Mouse (Mus musculus) splenic B cell, adult 2 months (primary cell): ENCODE data around the gene Irs3.
"Not testable (repeated sequence)": the region's sequence is repeated elsewhere in the genome, so short reads cannot be mapped to it uniquely, and the experiment has no call there.

Experiments
- DNase-seq: peaks from one replicate; pipeline ENCODE4 v3.0.0-alpha.2; 2011; ENCODE audit warnings: low read depth, low spot score
- H3K27me3 ChIP-seq: 2 replicates; pipeline ENCODE4 v1.6.1; 2012; ENCODE audit warnings: mild to moderate bottlenecking, low read length, moderate library complexity, mixed read lengths; ENCODE audit not compliant: control insufficient read depth, poor library complexity, insufficient read depth, severe bottlenecking
- H3K36me3 ChIP-seq: 2 replicates; pipeline ENCODE4 v1.6.1; 2012; ENCODE audit warnings: mild to moderate bottlenecking, low read length, moderate library complexity, mixed read lengths; ENCODE audit not compliant: control insufficient read depth, poor library complexity, insufficient read depth, severe bottlenecking

Gene Irs3

GRCm38 (mm10) chr5:137615347-137615746 is 30.2 kb downstream of the Irs3 start:
- no peak for DNase-seq
- Histone ChIP-seq H3K36me3 (peaks cover 1% of the 10 kb centered on the region; the same call in 1 of the 2 replicates), H3K27me3 (no peaks in the 10 kb centered on the region)

GRCm38 (mm10) chr5:137614921-137615320 is 30.6 kb downstream of the Irs3 start:
- H3K27me3 ChIP-seq, DNase-seq, H3K36me3 ChIP-seq: not testable (repeated sequence)

GRCm38 (mm10) chr5:137613550-137613949 is 32.0 kb downstream of the Irs3 start, which contains the start of gene Pcolce:
Gene Pcolce, minus strand, starts transcription at chr5:137613784.
- no peak for DNase-seq
- peaks cover 1% of the 10 kb centered on the region; the same call in 1 of the 2 replicates for H3K36me3 ChIP-seq

DNA sequence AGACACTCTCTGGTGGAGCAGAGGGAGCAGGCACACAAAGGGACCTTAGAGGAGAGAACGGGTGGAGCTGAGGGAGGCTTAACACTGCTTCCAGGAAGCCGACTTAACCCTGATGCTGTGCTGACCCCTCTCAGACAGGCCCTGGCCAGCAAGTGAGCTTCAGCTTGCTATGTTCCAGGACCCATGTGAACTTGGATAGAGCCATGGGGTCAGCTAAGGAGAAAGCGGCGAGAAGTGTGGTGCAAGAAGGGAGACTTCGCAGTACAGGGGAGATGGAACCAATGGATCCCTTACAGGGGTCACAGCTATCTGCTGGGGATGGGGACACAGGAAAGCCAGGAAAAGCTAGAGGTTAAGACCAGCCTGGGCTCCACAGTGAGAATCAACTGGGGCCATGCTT is 32.4 kb downstream of the Irs3 start:
- no peak for DNase-seq

More at GRCm38 (mm10) chr5:137613550-137613949, 32.0 kb downstream of the Irs3 start, which contains the start of gene Pcolce:
- no peaks in the 10 kb centered on the region for H3K27me3 ChIP-seq

DNA sequence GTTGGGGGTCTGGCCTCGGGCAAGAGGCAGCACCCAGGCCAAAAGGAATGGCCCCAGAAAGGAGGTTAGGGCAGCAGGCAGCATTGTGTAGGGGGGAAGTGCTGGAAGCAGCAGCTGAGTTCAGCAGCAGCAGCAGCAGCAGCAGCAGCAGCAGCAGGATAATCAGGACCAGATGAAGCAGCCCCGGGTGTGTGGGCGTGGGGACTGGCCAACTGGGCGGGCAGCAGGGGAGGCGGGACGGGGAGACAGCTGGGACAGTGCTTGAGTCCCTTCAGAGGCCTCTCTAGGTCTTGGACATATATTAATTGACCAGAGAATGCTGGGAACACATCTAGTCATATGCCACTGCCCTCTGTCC is 34.3 kb downstream of the Irs3 start:
- Histone ChIP-seq H3K27me3 (no peaks in the 10 kb centered on the region), H3K36me3 (peaks cover 1% of the 10 kb centered on the region; the same call in 1 of the 2 replicates)
- no peak for DNase-seq

More for the DNA sequence above, 32.4 kb downstream of the Irs3 start:
- Histone ChIP-seq H3K27me3 (no peaks in the 10 kb centered on the region), H3K36me3 (peaks cover 1% of the 10 kb centered on the region; the same call in 1 of the 2 replicates)

GRCm38 (mm10) chr5:137610548-137611244 is 34.8 kb downstream of the Irs3 start:
- H3K27me3 ChIP-seq: no peaks in the 10 kb centered on the region
- H3K36me3 ChIP-seq: peaks cover 1% of the 10 kb centered on the region; the same call in 1 of the 2 replicates
- no peak for DNase-seq

GRCm38 (mm10) chr5:137610056-137610455 is 35.5 kb downstream of the Irs3 start:
- no peak for DNase-seq
- Histone ChIP-seq H3K27me3 (no peaks in the 10 kb centered on the region), H3K36me3 (peaks cover 1% of the 10 kb centered on the region; the same call in 1 of the 2 replicates)

- no peak for DNase-seq
- peaks cover 1% of the 10 kb centered on the region; the same call in 1 of the 2 replicates for H3K36me3 ChIP-seq
- no peaks in the 10 kb centered on the region for H3K27me3 ChIP-seq
These were observed 36.2 kb downstream of the Irs3 start for GRCm38 (mm10) chr5:137609292-137609691.

DNA sequence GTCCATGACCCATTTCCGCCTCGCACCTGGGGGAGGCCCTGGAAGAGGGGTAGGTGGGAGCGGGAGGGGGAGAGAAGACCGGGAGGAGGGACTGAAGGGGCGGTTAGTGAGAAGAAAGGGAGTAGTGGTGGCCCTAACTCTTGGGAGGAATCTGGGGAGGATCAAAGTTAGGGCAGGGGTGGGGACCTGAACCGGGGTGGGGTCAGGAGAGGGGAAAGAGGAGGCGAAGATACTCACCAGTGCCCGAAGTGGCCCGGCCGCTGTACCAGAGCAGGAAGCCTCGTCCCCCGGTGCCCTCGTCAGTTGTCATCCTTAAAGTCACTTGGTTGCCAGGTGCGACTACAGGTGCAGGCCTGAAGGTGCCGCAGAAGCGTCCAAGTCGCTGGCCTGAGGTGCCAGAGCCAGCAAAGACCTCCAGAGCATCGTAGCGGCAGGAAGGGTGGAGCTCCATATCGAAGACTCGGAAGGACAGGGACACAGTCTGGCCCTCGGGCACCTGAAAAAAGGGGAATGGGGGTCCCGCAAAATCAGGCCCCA is 36.8 kb downstream of the Irs3 start:
- no peak for DNase-seq
- H3K27me3 ChIP-seq: no peaks in the 10 kb centered on the region
- peaks cover 1% of the 10 kb centered on the region; the same call in 1 of the 2 replicates for H3K36me3 ChIP-seq

GRCm38 (mm10) chr5:137607860-137608653 is 37.5 kb downstream of the Irs3 start:
- no peak for DNase-seq
- H3K36me3 ChIP-seq: peaks cover under 1% of the 10 kb centered on the region; the same call in 1 of the 2 replicates
- no peaks in the 10 kb centered on the region for H3K27me3 ChIP-seq

GRCm38 (mm10) chr5:137601365-137601729 is 44.2 kb downstream of the Irs3 start:
- DNase-seq: no peak
- H3K36me3 ChIP-seq: no peaks in the 10 kb centered on the region

GRCm38 (mm10) chr5:137600619-137601364 is 44.7 kb downstream of the Irs3 start, which contains the start of gene Mospd3:
Gene Mospd3, minus strand, starts transcription at chr5:137601058.
- peak; percentile 98 for DNase-seq
- no peaks in the 10 kb centered on the region for H3K27me3 ChIP-seq
- no peaks in the 10 kb centered on the region for H3K36me3 ChIP-seq

More at GRCm38 (mm10) chr5:137601365-137601729, 44.2 kb downstream of the Irs3 start:
- H3K27me3 ChIP-seq: no peaks in the 10 kb centered on the region

DNA sequence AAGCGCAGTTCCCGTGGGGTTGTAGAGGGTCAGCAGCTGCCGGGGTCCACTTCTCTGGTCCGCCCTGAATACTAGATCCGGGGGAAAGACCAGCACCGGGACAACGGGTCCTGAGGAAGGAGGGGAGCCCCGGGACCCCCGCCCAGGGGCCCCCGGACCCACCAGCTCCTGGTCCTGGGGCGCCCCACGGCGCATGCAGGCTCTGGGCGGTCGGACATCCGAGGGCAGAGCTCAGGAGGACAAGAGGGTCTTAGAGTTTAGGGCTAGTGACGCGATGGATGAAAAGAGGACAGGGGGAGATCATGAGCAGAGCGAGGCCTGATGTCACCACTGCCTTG is 45.3 kb downstream of the Irs3 start:
- Histone ChIP-seq H3K27me3 (no peaks in the 10 kb centered on the region), H3K36me3 (no peaks in the 10 kb centered on the region)
- DNase-seq: no peak

DNA sequence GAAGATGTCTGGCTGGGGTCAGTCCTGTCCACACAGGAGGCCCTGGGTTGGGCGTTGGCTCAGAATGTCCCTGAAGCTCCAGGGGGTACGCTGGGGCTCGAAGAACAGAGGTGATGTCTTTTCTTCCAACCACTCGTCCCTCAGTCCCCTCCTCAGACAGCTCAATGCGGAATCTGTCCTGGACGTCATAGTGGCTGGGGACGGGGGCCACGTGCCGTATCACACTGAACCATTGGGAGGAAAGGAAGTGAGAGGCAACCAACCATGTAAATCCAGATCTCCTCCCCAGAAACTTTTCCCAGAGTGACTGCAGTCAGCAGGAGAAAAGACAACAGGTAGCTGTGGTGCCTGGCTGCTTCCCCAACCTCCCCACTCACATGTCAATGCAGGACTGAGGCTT is 45.9 kb downstream of the Irs3 start:
- DNase-seq: no peak
- Histone ChIP-seq H3K36me3 (no peaks in the 10 kb centered on the region), H3K27me3 (no peaks in the 10 kb centered on the region)
